9 mouse cellular contexts compared by ENCODE assay signal in the genomic region with DNA sequence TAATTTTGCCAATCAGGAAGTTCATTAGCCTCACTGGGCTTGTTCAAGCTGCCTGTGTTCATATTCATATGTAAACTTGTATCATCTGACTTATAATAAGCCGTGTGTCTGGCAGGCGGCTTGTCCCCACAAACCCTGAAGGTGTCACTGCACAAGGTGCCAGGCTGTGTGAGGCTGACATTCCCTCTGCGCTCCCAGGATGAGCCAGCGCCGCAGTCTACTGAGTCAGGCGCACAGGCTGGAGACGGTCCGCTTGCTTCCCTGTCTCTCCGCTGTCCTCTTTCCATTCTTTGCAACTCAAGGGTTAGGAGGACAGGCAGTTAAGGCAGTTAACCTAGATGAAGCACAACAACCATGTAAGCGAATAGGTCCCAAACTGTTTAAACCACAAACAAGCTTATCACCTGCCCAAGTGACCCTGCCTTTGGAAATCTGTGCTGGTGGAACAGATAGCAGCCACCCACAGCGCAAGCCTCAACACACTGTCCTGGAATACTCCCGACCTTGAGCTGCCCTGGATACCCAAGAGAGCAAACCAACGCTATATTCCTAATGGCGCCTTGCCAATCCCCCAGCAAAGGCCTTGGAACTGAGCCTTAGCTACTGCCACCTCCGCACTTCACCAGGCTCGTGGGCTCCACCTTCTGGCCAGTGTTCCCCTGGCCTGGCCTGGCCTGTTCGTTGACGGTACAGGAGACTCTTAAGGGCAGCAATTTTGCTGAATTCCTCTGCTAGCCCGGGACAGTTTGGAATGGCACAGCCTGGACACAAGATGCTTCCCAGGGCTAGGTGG. TPM values are rescaled to one million over a fixed set of nuclear protein-coding genes. Genes with fewer than 3 reads are reported as not detected.
A peak's percentile ranks its signal among the peaks of the same experiment; 100 is the strongest.
DNase-seq lines count a peak whose midpoint lies in the region; ATAC-seq and TF ChIP-seq lines count a peak whose summit lies in the region.
"Had no signal": no experiment of that assay in that cellular context is flagged by ENCODE, and none has a peak within 500 bp of the region (broad histone marks: within the 10 kb centered on the region; RNA-seq: fewer than 3 reads in every experiment).

No protein-coding gene starts in this region.

- peak overlapping the region; percentile 54 for H3K4me3 ChIP-seq in E14TG2a.4 (replicated peaks; ENCODE audit: low read length)
- no peak overlapping the region for H3K4me3 ChIP-seq in forebrain, embryonic 12.5 days (replicated peaks)
- no peak overlapping the region for H3K4me3 ChIP-seq in heart, postnatal 0 days (ENCODE audit: low read depth, low read length)
- H3K4me3 ChIP-seq in liver, embryonic 14.5 days (ENCODE audit: insufficient read depth in 1 of 2, low read depth in 2 of 2, low read length in 2 of 2) = no peak overlapping the region
- H3K4me3 ChIP-seq in neural tube, embryonic 12.5 days = no peak overlapping the region
- H3K4me3 ChIP-seq in testis, adult 2 months (ENCODE audit: control insufficient read depth, low read depth, low read length) = 0 out of 2 replicates have a peak overlapping the region, but pooled peaks have one; percentile 4

- H3K27me3 ChIP-seq in E14TG2a.4 (ENCODE audit: insufficient read depth, low read length) = peaks cover 12% of the 10 kb centered on the region; the same call in 1 of the 2 replicates
- no peaks in the 10 kb centered on the region for H3K27me3 ChIP-seq in forebrain, embryonic 12.5 days
- H3K27me3 ChIP-seq in heart, postnatal 0 days (ENCODE audit: control insufficient read depth, insufficient read depth, low read length) = no peaks in the 10 kb centered on the region
- no peaks in the 10 kb centered on the region for H3K27me3 ChIP-seq in liver, embryonic 14.5 days (ENCODE audit: control insufficient read depth, insufficient read depth, low read length)
- H3K27me3 ChIP-seq in neural tube, embryonic 12.5 days (replicated peaks) = no peaks in the 10 kb centered on the region
- H3K27me3 ChIP-seq in testis, adult 2 months (ENCODE audit: control insufficient read depth, insufficient read depth, low read length) = no peaks in the 10 kb centered on the region

- TF ChIP-seq EP300 in heart, postnatal 0 days (IDR thresholded peaks at IDR 0.05; ENCODE audit: low read depth) = no peak
- no peak for TF ChIP-seq EP300 in liver, embryonic 14.5 days (IDR thresholded peaks at IDR 0.05; ENCODE audit: low read depth)

- TF ChIP-seq CTCF in E14TG2a.4 (conservative IDR thresholded peaks at IDR 0.05; ENCODE audit: low read length) = peak; percentile 20; the same call in 1 of the 2 replicates
- TF ChIP-seq CTCF in heart, postnatal 0 days (IDR thresholded peaks at IDR 0.05; ENCODE audit: low read depth) = peak; percentile 99
- TF ChIP-seq CTCF in liver, embryonic 14.5 days (IDR thresholded peaks at IDR 0.05; ENCODE audit: low read depth) = peak; percentile 97
- TF ChIP-seq CTCF in testis, adult 2 months (IDR thresholded peaks at IDR 0.05; ENCODE audit: control insufficient read depth, insufficient read depth, insufficient replicate concordance, low read depth, low read length) = peak; percentile 81

- DNase-seq in c-Kit-positive CD71-positive TER-119-negative erythroid progenitor cells, embryonic 14.5 days (ENCODE audit: low read depth) = peak; percentile 40
- peak; percentile 94 for DNase-seq in heart, postnatal 0 days (ENCODE audit: low spot score)
- DNase-seq in kidney, postnatal 36 days = peak; percentile 88 to 96
- no peak for DNase-seq in liver, embryonic 14.5 days (ENCODE audit: low read depth in 3 of 3, low spot score in 3 of 3)

- H3K27ac ChIP-seq in forebrain, embryonic 12.5 days = no peak overlapping the region
- peak overlapping the region; percentile 72 for H3K27ac ChIP-seq in heart, postnatal 0 days (ENCODE audit: low read depth)
- H3K27ac ChIP-seq in liver, embryonic 14.5 days = no peak overlapping the region
- H3K27ac ChIP-seq in neural tube, embryonic 12.5 days = no peak overlapping the region
- H3K27ac ChIP-seq in testis, adult 2 months (ENCODE audit: control insufficient read depth, insufficient read depth, low read depth, low read length) = peak overlapping the region; percentile 72

- H3K4me1 ChIP-seq in E14TG2a.4 (replicated peaks; ENCODE audit: low read depth, low read length) = peaks cover 10% of the 10 kb centered on the region
- H3K4me1 ChIP-seq in forebrain, embryonic 12.5 days = no peaks in the 10 kb centered on the region
- H3K4me1 ChIP-seq in heart, postnatal 0 days (ENCODE audit: control insufficient read depth, insufficient read depth) = peaks cover 6% of the 10 kb centered on the region; the same call in 1 of the 2 replicates
- H3K4me1 ChIP-seq in liver, embryonic 14.5 days (replicated peaks; ENCODE audit: control insufficient read depth in 2 of 2, insufficient read depth in 2 of 2, low read length in 1 of 2) = peaks cover 0 to 3% of the 10 kb centered on the region in 2 experiments; a peak in 2 of 4 replicates
- no peaks in the 10 kb centered on the region for H3K4me1 ChIP-seq in neural tube, embryonic 12.5 days
- H3K4me1 ChIP-seq in testis, adult 2 months (ENCODE audit: control insufficient read depth, insufficient read depth, low read length) = peaks cover 17% of the 10 kb centered on the region

- no peaks in the 10 kb centered on the region for H3K9me3 ChIP-seq in E14TG2a.4 (ENCODE audit: low read length)
- H3K9me3 ChIP-seq in forebrain, embryonic 12.5 days = no peaks in the 10 kb centered on the region
- no peaks in the 10 kb centered on the region for H3K9me3 ChIP-seq in heart, postnatal 0 days (replicated peaks; ENCODE audit: control insufficient read depth, low read length)
- H3K9me3 ChIP-seq in liver, embryonic 14.5 days (ENCODE audit: control insufficient read depth, low read length) = no peaks in the 10 kb centered on the region
- no peaks in the 10 kb centered on the region for H3K9me3 ChIP-seq in neural tube, embryonic 12.5 days

- WGBS in forebrain, embryonic 12.5 days = 60% methylated on average over 19 of the region's 19 CpGs
- 27% methylated on average over 19 of the region's 19 CpGs for WGBS in heart, postnatal 0 days
- 41% methylated on average over 19 of the region's 19 CpGs for WGBS in liver, embryonic 14.5 days (ENCODE audit: insufficient replicate concordance)
- 63% methylated on average over 19 of the region's 19 CpGs for WGBS in neural tube, embryonic 12.5 days

- H3K36me3 ChIP-seq in E14TG2a.4 (ENCODE audit: insufficient read depth, low read length) = no peaks in the 10 kb centered on the region
- no peaks in the 10 kb centered on the region for H3K36me3 ChIP-seq in forebrain, embryonic 12.5 days (replicated peaks)
- H3K36me3 ChIP-seq in heart, postnatal 0 days (replicated peaks; ENCODE audit: control insufficient read depth, insufficient read depth, low read length) = no peaks in the 10 kb centered on the region
- H3K36me3 ChIP-seq in liver, embryonic 14.5 days (replicated peaks; ENCODE audit: control insufficient read depth, insufficient read depth, low read depth) = no peaks in the 10 kb centered on the region
- no peaks in the 10 kb centered on the region for H3K36me3 ChIP-seq in neural tube, embryonic 12.5 days
- H3K36me3 ChIP-seq in testis, adult 2 months (ENCODE audit: control insufficient read depth, insufficient read depth, low read length) = no peaks in the 10 kb centered on the region

- TF ChIP-seq POLR2A in testis, adult 2 months (IDR thresholded peaks at IDR 0.05; ENCODE audit: control insufficient read depth, low read depth, low read length) = 0 out of 2 replicates have a peak, but pooled peaks have one; percentile 26

- ATAC-seq in forebrain, embryonic 12.5 days (ENCODE audit: low FRiP score) = peak; percentile 71
- peak; percentile 87 for ATAC-seq in heart, postnatal 0 days (ENCODE audit: insufficient read depth, low read depth)
- ATAC-seq in liver, embryonic 14.5 days (ENCODE audit: insufficient read depth) = peak; percentile 72
- ATAC-seq in neural tube, embryonic 12.5 days (ENCODE audit: low FRiP score, low read depth) = peak; percentile 80

- no peak overlapping the region for H3K9ac ChIP-seq in forebrain, embryonic 12.5 days
- H3K9ac ChIP-seq in heart, postnatal 0 days (replicated peaks; ENCODE audit: low read depth, low read length) = no peak overlapping the region
- H3K9ac ChIP-seq in liver, embryonic 14.5 days (replicated peaks) = no peak overlapping the region
- H3K9ac ChIP-seq in neural tube, embryonic 12.5 days = no peak overlapping the region

- no peak overlapping the region for H3K4me2 ChIP-seq in forebrain, embryonic 12.5 days
- H3K4me2 ChIP-seq in heart, postnatal 0 days (ENCODE audit: low read depth, low read length) = peak overlapping the region; percentile 16; the same call in 1 of the 2 replicates
- no peak overlapping the region for H3K4me2 ChIP-seq in liver, embryonic 14.5 days (ENCODE audit: low read depth)
- H3K4me2 ChIP-seq in neural tube, embryonic 12.5 days (replicated peaks) = no peak overlapping the region

RNA-seq across cellular contexts. Expression of gene Gcm1, which starts 45.3 kb away (rescaled TPM):
- not detected in 2 replicates for polyA plus RNA-seq in forebrain, embryonic 12.5 days (2016; fragmentation: Nextera tagmentation; extraction: Ambion mirVana)
- total RNA-seq in heart, postnatal 0 days (2014; rRNA removed; ENCODE audit: low replicate concordance) = not detected in 2 replicates
- not detected in 2 replicates for polyA plus RNA-seq in heart, postnatal 0 days (2015; fragmentation: Nextera tagmentation; extraction: Ambion mirVana)
- not detected in 2 replicates for polyA plus RNA-seq in liver, embryonic 14.5 days (2012; rRNA removed)
- not detected in 2 replicates for polyA plus RNA-seq in liver, embryonic 14.5 days (2014; fragmentation: Nextera tagmentation; extraction: Ambion mirVana)
- not detected in 2 replicates for polyA plus RNA-seq in neural tube, embryonic 12.5 days (2016; fragmentation: Nextera tagmentation; extraction: Ambion mirVana)
- not detected in 2 replicates for polyA plus RNA-seq in testis, adult 2 months (2012; rRNA removed)
- polyA plus RNA-seq: gonadal fat pad, adult 2 months had no signal

Comparison
In these comparisons a context has a peak if more than half of its experiments do, and no peak if none do; other contexts are left out.
1. H3K4me3 ChIP-seq: peak in E14TG2a.4 (single experiment) and testis, adult 2 months (single experiment); none in forebrain, embryonic 12.5 days (single experiment), heart, postnatal 0 days (single experiment), liver, embryonic 14.5 days (0 of 2) and neural tube, embryonic 12.5 days (single experiment).
2. CTCF ChIP-seq: peak in every context shown above with its lines; median percentile 99 in heart, postnatal 0 days; 97 in liver, embryonic 14.5 days; 81 in testis, adult 2 months; 20 in E14TG2a.4.
3. DNase-seq: peak in c-Kit-positive CD71-positive TER-119-negative erythroid progenitor cells, embryonic 14.5 days (single experiment), heart, postnatal 0 days (single experiment) and kidney, postnatal 36 days (2 of 2); none in liver, embryonic 14.5 days (0 of 3).
4. H3K27ac ChIP-seq: peak in heart, postnatal 0 days (single experiment) and testis, adult 2 months (single experiment); none in forebrain, embryonic 12.5 days (single experiment), liver, embryonic 14.5 days (single experiment) and neural tube, embryonic 12.5 days (single experiment).
5. Peak in every context shown above with its lines, with median percentiles within 50 percentile points of each other: ATAC-seq.